Mouse (Mus musculus) MEL (cell line): ENCODE data around the gene Krt90. TPM values are rescaled to one million over a fixed set of nuclear protein-coding genes. Genes with fewer than 3 reads are reported as not detected.

ENCODE experiments used
- DNase-seq: peaks from one replicate; pipeline ENCODE4 v3.0.0; 2011; ENCODE audit warnings: low read depth, low spot score
- H3K27ac ChIP-seq: 2 replicates; pipeline ENCODE4 v1.5.1; 2012; ENCODE audit warnings: low read depth, mild to moderate bottlenecking, control low read depth, low read length, moderate library complexity; ENCODE audit not compliant: control insufficient read depth
- H3K27me3 ChIP-seq, 2 experiments: fragments of 150-350 bp in 1 of 2; sonication (generic) in 1 of 2; 2 replicates each; pipeline ENCODE4 v1.6.1; 2012; ENCODE audit warnings: low read length in 2 of 2, mild to moderate bottlenecking in 2 of 2, improper control_type of control experiment in 1 of 2, moderate library complexity in 1 of 2; ENCODE audit not compliant: insufficient read depth in 2 of 2, control insufficient read depth in 1 of 2
- H3K36me3 ChIP-seq, 2 experiments: 2 replicates each; pipeline ENCODE4 v1.6.1; 2012 to 2014; ENCODE audit warnings: low read length in 2 of 2, improper control_type of control experiment in 1 of 2, inconsistent platforms in 1 of 2, mild to moderate bottlenecking in 1 of 2; ENCODE audit not compliant: insufficient read depth in 2 of 2, control insufficient read depth in 1 of 2
- H3K4me1 ChIP-seq, 2 experiments: fragments of 150-350 bp in 1 of 2; sonication (generic) in 1 of 2; 2 replicates each; pipeline ENCODE4 v1.6.1; 2012; ENCODE audit warnings: low read length in 2 of 2, improper control_type of control experiment in 1 of 2, mild to moderate bottlenecking in 1 of 2; ENCODE audit not compliant: insufficient read depth in 2 of 2, control insufficient read depth in 1 of 2
- H3K4me3 ChIP-seq, 2 experiments: fragments of 150-350 bp in 1 of 2; sonication (generic) in 1 of 2; 2 replicates each; pipeline ENCODE4 v1.5.1; 2012; ENCODE audit warnings: low read depth in 2 of 2, low read length in 2 of 2, mild to moderate bottlenecking in 2 of 2, moderate library complexity in 2 of 2, control low read depth in 1 of 2, improper control_type of control experiment in 1 of 2; ENCODE audit not compliant: control insufficient read depth in 1 of 2, insufficient read depth in 1 of 2
- H3K79me2 ChIP-seq: 2 replicates; pipeline ENCODE4 v1.6.1; 2012; ENCODE audit warnings: mild to moderate bottlenecking, low read length, moderate library complexity; ENCODE audit not compliant: control insufficient read depth, poor library complexity, insufficient read depth
- H3K9ac ChIP-seq: 2 replicates; pipeline ENCODE4 v1.6.1; 2012; ENCODE audit warnings: low read depth, mild to moderate bottlenecking, control low read depth, low read length, moderate library complexity; ENCODE audit not compliant: control insufficient read depth, poor library complexity, severe bottlenecking
- H3K9me3 ChIP-seq: fragments of 150-350 bp; sonication (generic); replicated peaks from 2 replicates; pipeline ENCODE4 v1.6.1; 2012; ENCODE audit warnings: mild to moderate bottlenecking, low read length, improper control_type of control experiment, moderate library complexity; ENCODE audit not compliant: insufficient read depth
- ETS1 ChIP-seq: IDR thresholded peaks from 2 replicates; pipeline ENCODE4 v1.6.1; 2012; ENCODE audit warnings: low read depth, mild to moderate bottlenecking, inconsistent platforms, low read length, improper control_type of control experiment, moderate library complexity
- MAFK ChIP-seq: IDR thresholded peaks from 2 replicates; pipeline ENCODE4 v1.6.1; 2011; ENCODE audit warnings: low read depth, mild to moderate bottlenecking, low read length, improper control_type of control experiment, borderline replicate concordance
- MAX ChIP-seq: IDR thresholded peaks from 2 replicates; pipeline ENCODE4 v1.6.1; 2011; ENCODE audit warnings: low read length, improper control_type of control experiment
- POLR2A ChIP-seq, 2 experiments: IDR thresholded peaks; 2 replicates each; pipeline ENCODE4 v1.6.1; 2011 to 2012; ENCODE audit warnings: low read length in 2 of 2, mild to moderate bottlenecking in 2 of 2, control low read depth in 1 of 2, improper control_type of control experiment in 1 of 2, low read depth in 1 of 2, moderate library complexity in 1 of 2; ENCODE audit not compliant: control insufficient read depth in 1 of 2, insufficient read depth in 1 of 2, poor library complexity in 1 of 2
- UBTF ChIP-seq: IDR thresholded peaks from 2 replicates; pipeline ENCODE4 v1.6.1; 2012; ENCODE audit warnings: low read depth, mild to moderate bottlenecking, inconsistent platforms, low read length, improper control_type of control experiment, moderate library complexity, borderline replicate concordance; ENCODE audit not compliant: insufficient read depth
- USF2 ChIP-seq, 2 experiments: IDR thresholded peaks; 2 replicates each; pipeline ENCODE4 v1.6.1; 2011 to 2012; ENCODE audit warnings: improper control_type of control experiment in 2 of 2, low read length in 2 of 2, borderline replicate concordance in 1 of 2, inconsistent platforms in 1 of 2, low read depth in 1 of 2, mild to moderate bottlenecking in 1 of 2; ENCODE audit not compliant: insufficient read depth in 1 of 2
- polyA plus RNA-seq, 2 experiments: library from polyadenylated mRNA; stranded (reverse) in 1 of 2; unstranded in 1 of 2; fragments of >175 nt in 1 of 2; fragments of >200 nt in 1 of 2; gene quantifications; 2 replicates each; pipeline versions ENCODE4 v1.2.1 to v1.2.4; 2012; ENCODE audit warnings: low replicate concordance in 2 of 2, low read depth in 1 of 2; ENCODE audit not compliant: insufficient read length in 2 of 2, insufficient read depth in 1 of 2, missing spikeins in 1 of 2
- total RNA-seq: library from RNA; depleted of rRNA; stranded (reverse); fragments of 300-350 nt; gene quantifications from 2 replicates; pipeline ENCODE4 v1.2.3, GENCODE M21; 2012; rRNA removed

Krt90 gene
- total and polyA plus RNA-seq, 3 experiments: not detected

- Histone ChIP-seq H3K27ac (no peak overlapping the region), H3K4me3 (no peak overlapping the region), H3K79me2 (no peaks in the 10 kb centered on the region), H3K4me1 (no peaks in the 10 kb centered on the region), H3K9me3 (no peaks in the 10 kb centered on the region), H3K27me3 (no peaks in the 10 kb centered on the region), H3K36me3 (no peaks in the 10 kb centered on the region), H3K9ac (no peak overlapping the region)
- TF ChIP-seq USF2 (IDR thresholded peaks at IDR 0.05; ENCODE audit: borderline replicate concordance in 1 of 2, insufficient read depth in 1 of 2, low read depth in 1 of 2, low read length in 2 of 2) (no peak), POLR2A (IDR thresholded peaks at IDR 0.05; ENCODE audit: control insufficient read depth in 1 of 2, insufficient read depth in 1 of 2, low read depth in 1 of 2, low read length in 2 of 2, poor library complexity in 1 of 2) (no peak), MAX (no peak), ETS1 (no peak), UBTF (no peak), MAFK (no peak)
- no peak for DNase-seq
These were observed 55.6 kb downstream of the Krt90 start for GRCm38 (mm10) chr15:101506896-101507758.

Other genes starting within 250 kb of the Krt90 start
- gene Krt80, start 192.8 kb downstream of the Krt90 start, total RNA-seq: not detected in 2 replicates
- not detected for gene Krt80, start 192.8 kb downstream of the Krt90 start, polyA plus RNA-seq
- gene Krt7, start 151.9 kb downstream of the Krt90 start, total RNA-seq: 0.04 TPM in 1 of 2 replicates, not detected in the other
- under 1 TPM in 1 of 2 experiments, not detected in 1; 0.03 TPM for gene Krt7, start 151.9 kb downstream of the Krt90 start, polyA plus RNA-seq
- not detected in 2 replicates for gene Krt87, start 124.1 kb downstream of the Krt90 start, total RNA-seq
- gene Krt87, start 124.1 kb downstream of the Krt90 start, polyA plus RNA-seq: not detected
- not detected in 2 replicates for gene Krt88, start 115.2 kb downstream of the Krt90 start, total RNA-seq
- not detected for gene Krt88, start 115.2 kb downstream of the Krt90 start, polyA plus RNA-seq
- gene Krt81, start 99.2 kb downstream of the Krt90 start, total RNA-seq: not detected in 2 replicates
- gene Krt81, start 99.2 kb downstream of the Krt90 start, polyA plus RNA-seq: not detected
- not detected in 2 replicates for gene Krt86, start 89.5 kb downstream of the Krt90 start, total RNA-seq
- not detected for gene Krt86, start 89.5 kb downstream of the Krt90 start, polyA plus RNA-seq
- not detected in 2 replicates for gene Krt83, start 71.4 kb downstream of the Krt90 start, total RNA-seq
- not detected for gene Krt83, start 71.4 kb downstream of the Krt90 start, polyA plus RNA-seq
- not detected in 2 replicates for gene Gm49425, start 45.7 kb downstream of the Krt90 start, total RNA-seq
- gene Gm49425, start 45.7 kb downstream of the Krt90 start, polyA plus RNA-seq: not detected
- gene Krt84, start 30.1 kb downstream of the Krt90 start, total RNA-seq: not detected in 2 replicates
- gene Krt84, start 30.1 kb downstream of the Krt90 start, polyA plus RNA-seq: not detected
- not detected in 2 replicates for gene Krt82, start 12.3 kb downstream of the Krt90 start, total RNA-seq
- not detected for gene Krt82, start 12.3 kb downstream of the Krt90 start, polyA plus RNA-seq
- not detected in 2 replicates for gene Krt75, start 11.0 kb upstream of the Krt90 start, total RNA-seq
- not detected for gene Krt75, start 11.0 kb upstream of the Krt90 start, polyA plus RNA-seq
- gene Gm5414, start 65.2 kb upstream of the Krt90 start, total RNA-seq: not detected in 2 replicates
- not detected for gene Gm5414, start 65.2 kb upstream of the Krt90 start, polyA plus RNA-seq
- not detected in 2 replicates for gene Gm5478, start 84.4 kb upstream of the Krt90 start, total RNA-seq
- not detected for gene Gm5478, start 84.4 kb upstream of the Krt90 start, polyA plus RNA-seq
- not detected in 2 replicates for gene Krt6b, start 117.3 kb upstream of the Krt90 start, total RNA-seq
- gene Krt6b, start 117.3 kb upstream of the Krt90 start, polyA plus RNA-seq: not detected
- not detected in 2 replicates for gene Krt6a, start 131.4 kb upstream of the Krt90 start, total RNA-seq
- not detected for gene Krt6a, start 131.4 kb upstream of the Krt90 start, polyA plus RNA-seq
- gene Krt5, start 149.9 kb upstream of the Krt90 start, total RNA-seq: not detected in 2 replicates
- not detected for gene Krt5, start 149.9 kb upstream of the Krt90 start, polyA plus RNA-seq
- not detected in 2 replicates for gene Krt71, start 180.2 kb upstream of the Krt90 start, total RNA-seq
- gene Krt71, start 180.2 kb upstream of the Krt90 start, polyA plus RNA-seq: not detected
- not detected in 2 replicates for gene Krt72, start 223.5 kb upstream of the Krt90 start, total RNA-seq
- gene Krt72, start 223.5 kb upstream of the Krt90 start, polyA plus RNA-seq: not detected
- not detected in 2 replicates for gene Krt73, start 239.4 kb upstream of the Krt90 start, total RNA-seq
- not detected for gene Krt73, start 239.4 kb upstream of the Krt90 start, polyA plus RNA-seq